Mouse (Mus musculus): Measurements from ENCODE around the gene Hist1h1t.

GRCm38 (mm10) chr13:23744421-23745380 is 49.1 kb downstream of the Hist1h1t start:
- no peak for TF ChIP-seq CTCF (IDR thresholded peaks at IDR 0.05; ENCODE audit: control insufficient read depth, insufficient read depth, low read length)
- TF ChIP-seq POLR2A (IDR thresholded peaks at IDR 0.05; ENCODE audit: borderline replicate concordance, control insufficient read depth, low read depth, low read length): no peak; the same call in 1 of the 2 replicates
